Mouse (Mus musculus) liver, postnatal 0 days (tissue): Measurements from ENCODE around the gene Shank1. TPM values are rescaled to one million over a fixed set of nuclear protein-coding genes. Genes with fewer than 3 reads are reported as not detected.

Experiments used
- ATAC-seq: fragments of 200-750 bp; cut with Nextera tagmentation; 2 replicates; pipeline ENCODE4 v1.8.0; 2017; ENCODE audit warnings: mild to moderate bottlenecking, moderate library complexity
- DNase-seq: peaks from one replicate; pipeline ENCODE4 v3.0.0-alpha.2; 2016
- H3K27ac ChIP-seq: fragments of 300-500 bp; sonication (generic); 2 replicates; pipeline ENCODE4 v1.5.1; 2014; ENCODE audit warnings: antibody characterized with exemption, moderate library complexity, mild to moderate bottlenecking, low read depth
- H3K27me3 ChIP-seq: fragments of 300-500 bp; sonication (generic); 2 replicates; pipeline ENCODE4 v1.6.1; 2014; ENCODE audit warnings: low read length, control low read depth, mixed read lengths; ENCODE audit not compliant: insufficient read depth
- H3K36me3 ChIP-seq: fragments of 300-500 bp; sonication (generic); replicated peaks from 2 replicates; pipeline ENCODE4 v1.6.1; 2014; ENCODE audit warnings: mild to moderate bottlenecking, control low read depth, low read length, moderate library complexity, mixed read lengths; ENCODE audit not compliant: insufficient read depth
- H3K4me1 ChIP-seq: fragments of 300-500 bp; sonication (generic); 2 replicates; pipeline ENCODE4 v1.6.1; 2014; ENCODE audit warnings: antibody characterized with exemption, mild to moderate bottlenecking, control low read depth; ENCODE audit not compliant: insufficient read depth
- H3K4me2 ChIP-seq: fragments of 300-500 bp; sonication (generic); 2 replicates; pipeline ENCODE4 v1.6.1; 2014; ENCODE audit warnings: low read depth, mild to moderate bottlenecking, low read length, moderate library complexity, mixed read lengths
- H3K4me3 ChIP-seq: fragments of 300-500 bp; sonication (generic); 2 replicates; pipeline ENCODE4 v1.5.1; 2014; ENCODE audit warnings: low read depth, low read length
- H3K9ac ChIP-seq: fragments of 300-500 bp; sonication (generic); replicated peaks from 2 replicates; pipeline ENCODE4 v1.6.1; 2014; ENCODE audit warnings: mild to moderate bottlenecking, moderate library complexity
- H3K9me3 ChIP-seq: fragments of 300-500 bp; sonication (generic); 2 replicates; pipeline ENCODE4 v1.6.1; 2016; ENCODE audit warnings: mild to moderate bottlenecking, control low read depth, low read length, mixed read lengths
- CTCF ChIP-seq: sonication (generic); IDR thresholded peaks from 2 replicates; pipeline ENCODE4 v1.5.1; 2016; ENCODE audit warnings: antibody characterized with exemption, low read depth
- EP300 ChIP-seq: IDR thresholded peaks from 2 replicates; pipeline ENCODE4 v1.6.1; 2016; ENCODE audit warnings: antibody characterized with exemption, low read depth, mild to moderate bottlenecking
- WGBS: fragments of 180-500 bp; shearing (Covaris S2); extraction: QIAGEN DNeasy Blood & Tissue Kit; methylation state at CpG from one replicate; pipeline ENCODE4 v1.1.7; 2014; ENCODE audit not compliant: insufficient replicate concordance; 5-methylcytosine and 5-hydroxymethylcytosine counted together
- polyA plus RNA-seq: library from polyadenylated mRNA; unstranded; fragments of >200 nt; fragmentation: Nextera tagmentation; extraction: Ambion mirVana; gene quantifications from 2 replicates; pipeline ENCODE4 v1.2.1, GENCODE M21; 2015

Shank1 gene
- polyA plus RNA-seq = not detected in 2 replicates

DNA sequence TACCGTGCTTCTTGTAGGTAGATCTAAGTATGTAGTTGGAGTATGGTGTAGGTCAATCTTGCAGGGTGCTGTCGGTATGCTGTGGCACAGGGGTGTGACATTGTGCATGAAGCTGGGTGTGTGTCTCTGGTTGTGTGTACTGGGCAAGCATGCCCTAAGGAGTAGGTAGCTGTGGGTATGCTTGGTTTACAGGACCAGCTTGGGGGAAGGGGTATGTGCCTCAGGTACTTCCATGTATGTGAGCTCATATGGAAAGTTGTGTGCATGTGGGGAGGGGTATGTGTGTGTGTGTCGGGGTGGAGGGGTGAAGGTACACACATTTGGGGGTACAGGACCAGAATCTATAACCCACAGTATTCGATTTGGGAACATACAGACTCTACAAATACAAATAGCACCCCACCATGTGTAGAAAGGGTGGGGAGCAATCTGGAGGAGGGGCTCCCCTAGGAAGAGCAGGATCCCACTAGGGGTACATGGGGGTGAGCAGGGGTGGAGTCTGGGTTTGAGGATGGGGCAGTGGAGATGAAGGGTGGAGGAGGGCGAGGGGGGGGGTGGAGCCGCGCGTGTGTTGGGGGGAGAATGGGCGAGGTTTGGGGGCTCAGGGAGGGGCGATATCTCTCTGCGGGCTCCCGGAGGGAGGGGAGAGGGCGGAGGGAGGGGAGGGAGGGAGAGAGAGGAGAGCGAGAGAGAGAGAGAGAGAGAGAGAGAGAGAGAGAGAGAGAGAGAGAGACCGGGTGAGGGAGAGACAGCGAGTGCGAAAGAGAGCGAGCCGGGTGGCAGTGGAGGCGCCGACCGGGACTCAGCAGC lies at the start of gene Shank1:
Gene Shank1, plus strand, starts transcription at position 779 of the 810 bp plus-strand sequence.
- 16% methylated on average over 13 of the region's 22 CpGs for WGBS
- Histone ChIP-seq H3K36me3 (no peaks in the 10 kb centered on the region), H3K27ac (no peak within 1 kb of the TSS), H3K9me3 (no peaks in the 10 kb centered on the region), H3K4me2 (peak within 1 kb of the TSS; percentile 59), H3K27me3 (peaks cover 59% of the 10 kb centered on the region), H3K9ac (no peak within 1 kb of the TSS), H3K4me3 (peak within 1 kb of the TSS; percentile 29; the same call in 1 of the 2 replicates), H3K4me1 (peaks cover 20% of the 10 kb centered on the region)
- no peak for ATAC-seq
- TF ChIP-seq EP300 (no peak), CTCF (no peak)
- no peak for DNase-seq

DNA sequence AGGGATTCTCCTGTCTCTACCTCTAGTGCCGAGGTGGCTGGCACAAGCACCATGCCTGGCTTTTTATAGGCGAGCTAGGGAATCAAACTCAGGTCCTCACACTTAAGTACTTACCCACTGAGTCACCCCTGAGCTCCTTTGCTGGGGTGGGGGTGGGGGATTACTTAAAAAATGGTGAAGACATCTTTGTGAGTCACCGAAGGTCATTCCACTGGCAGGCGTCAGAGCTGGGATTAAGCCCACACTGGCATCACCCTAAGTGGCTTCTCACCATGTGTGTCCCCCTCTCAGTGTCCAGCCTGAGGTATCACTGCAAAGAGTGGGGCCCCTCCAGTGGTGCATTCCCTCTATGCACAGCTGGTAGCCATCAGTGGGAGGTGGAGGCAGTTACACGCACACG lies 49.6 kb upstream of the Shank1 start:
- H3K4me2 ChIP-seq = no peak overlapping the region
- H3K4me1 ChIP-seq = no peaks in the 10 kb centered on the region
- no peak for ATAC-seq
- no peak overlapping the region for H3K9ac ChIP-seq
- H3K27ac ChIP-seq = no peak overlapping the region
- no peaks in the 10 kb centered on the region for H3K36me3 ChIP-seq
- peaks cover 11% of the 10 kb centered on the region; the same call in 1 of the 2 replicates for H3K27me3 ChIP-seq
- H3K4me3 ChIP-seq = no peak overlapping the region
- 63% methylated on average over 6 of the region's 6 CpGs for WGBS
- TF ChIP-seq EP300 = no peak
- TF ChIP-seq CTCF = no peak
- no peaks in the 10 kb centered on the region for H3K9me3 ChIP-seq
- DNase-seq = no peak

DNA sequence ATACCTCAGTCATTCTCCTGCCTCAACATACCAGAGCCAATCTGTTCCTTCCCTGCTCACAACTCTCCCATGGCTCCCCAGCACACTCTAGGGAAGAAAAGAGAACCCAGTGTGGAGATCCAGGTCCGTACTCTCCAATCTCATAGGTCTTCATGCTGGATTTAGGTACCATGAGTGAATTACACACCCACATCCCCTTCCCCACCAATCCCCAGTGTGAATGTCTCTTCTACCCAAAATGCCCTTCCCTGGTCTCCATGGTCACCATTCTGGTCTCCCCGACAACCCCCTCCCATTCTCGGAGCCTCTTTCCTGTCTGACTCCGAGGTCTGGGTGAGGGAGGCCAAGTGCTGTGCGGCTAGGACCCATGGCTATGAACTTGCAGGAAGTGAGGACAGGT lies 48.9 kb upstream of the Shank1 start, which contains the start of gene Gm15517:
Gene Gm15517, plus strand, starts transcription at position 301 of the 400 bp plus-strand sequence.
- no peak for DNase-seq
- no peaks in the 10 kb centered on the region for H3K36me3 ChIP-seq
- ATAC-seq = no peak
- H3K4me2 ChIP-seq = no peak within 1 kb of the TSS
- no peaks in the 10 kb centered on the region for H3K9me3 ChIP-seq
- H3K4me3 ChIP-seq = no peak within 1 kb of the TSS
- H3K27ac ChIP-seq = no peak within 1 kb of the TSS
- no peak for TF ChIP-seq CTCF
- TF ChIP-seq EP300 = no peak
- 34% methylated on average over 5 of the region's 5 CpGs for WGBS
- H3K9ac ChIP-seq = 0 out of 2 replicates have a peak within 1 kb of the TSS, but pooled peaks have one; percentile 7
- peaks cover 11% of the 10 kb centered on the region; the same call in 1 of the 2 replicates for H3K27me3 ChIP-seq
- H3K4me1 ChIP-seq = no peaks in the 10 kb centered on the region

DNA sequence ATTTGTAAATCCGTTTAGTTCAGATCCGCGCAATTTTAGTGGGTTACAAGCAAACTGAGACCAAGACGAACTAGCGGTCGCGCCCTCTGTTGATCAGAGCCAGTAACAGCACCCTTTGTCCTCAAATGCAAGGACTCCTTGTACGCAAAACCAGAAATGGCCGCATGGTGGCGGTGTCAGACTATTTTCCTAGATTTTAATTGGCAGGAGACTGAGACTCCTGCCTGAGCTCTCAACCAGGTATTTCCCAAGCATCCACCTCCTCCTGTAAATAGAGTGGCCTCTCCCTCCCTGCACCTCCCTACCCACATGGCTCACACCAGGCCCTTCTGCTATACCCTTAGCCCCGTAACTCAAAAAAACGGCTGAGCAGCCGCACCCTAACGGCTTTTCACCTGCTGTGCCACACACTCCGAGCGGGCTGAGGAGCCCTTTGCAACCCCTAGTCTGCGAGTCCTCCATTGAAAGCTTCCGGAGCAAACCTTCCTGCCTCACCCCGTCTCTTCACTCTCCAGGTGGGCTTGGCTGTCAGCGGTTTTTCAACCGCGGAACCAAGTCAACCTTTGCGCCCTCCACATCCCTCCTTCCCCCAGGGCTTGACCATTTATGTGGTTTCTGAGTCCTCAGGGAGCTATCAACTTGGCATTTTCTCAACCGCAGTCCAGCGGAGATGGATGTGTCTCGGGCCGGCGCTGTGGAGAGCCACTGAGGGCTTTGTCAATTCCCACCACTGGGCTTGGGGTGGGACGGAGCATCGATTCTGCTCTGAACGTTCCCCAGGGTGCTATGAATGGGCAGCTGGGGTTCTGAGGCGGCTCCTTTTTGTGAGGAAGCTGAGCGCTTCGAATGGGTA lies 47.0 kb upstream of the Shank1 start:
- H3K4me2 ChIP-seq = no peak overlapping the region
- no peaks in the 10 kb centered on the region for H3K4me1 ChIP-seq
- ATAC-seq (peak; percentile 94), DNase-seq (peak; percentile 93)
- peaks cover 11% of the 10 kb centered on the region; the same call in 1 of the 2 replicates for H3K27me3 ChIP-seq
- H3K4me3 ChIP-seq = no peak overlapping the region
- TF ChIP-seq EP300 (no peak), CTCF (peak; percentile 98)
- H3K27ac ChIP-seq = no peak overlapping the region
- no peaks in the 10 kb centered on the region for H3K36me3 ChIP-seq
- H3K9me3 ChIP-seq = no peaks in the 10 kb centered on the region
- WGBS = 5% methylated on average over 34 of the region's 34 CpGs
- no peak overlapping the region for H3K9ac ChIP-seq

DNA sequence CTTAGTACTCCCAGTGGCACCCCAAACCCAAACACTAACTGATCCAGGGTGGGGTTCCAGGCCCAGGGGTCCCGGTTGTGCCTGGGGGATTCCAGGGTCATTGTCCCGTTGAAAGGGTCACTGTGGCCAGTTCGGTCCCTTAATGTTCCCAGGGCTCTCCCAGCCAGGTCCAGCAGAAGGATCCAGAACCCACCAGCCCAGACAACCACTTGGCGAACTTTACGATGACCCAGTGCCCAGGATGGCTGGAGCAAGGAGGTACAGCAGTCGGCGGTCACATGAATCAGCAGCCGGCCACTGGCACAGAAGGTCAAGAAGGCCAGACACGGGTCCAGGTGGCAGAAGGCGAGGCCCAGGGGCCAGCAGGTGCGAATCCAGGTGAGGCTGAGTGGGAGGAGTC lies 41.9 kb upstream of the Shank1 start:
- no peak overlapping the region for H3K4me3 ChIP-seq
- no peaks in the 10 kb centered on the region for H3K36me3 ChIP-seq
- no peak overlapping the region for H3K27ac ChIP-seq
- peaks cover 4% of the 10 kb centered on the region; the same call in 1 of the 2 replicates for H3K27me3 ChIP-seq
- TF ChIP-seq EP300 (no peak), CTCF (no peak)
- 66% methylated on average over 11 of the region's 11 CpGs for WGBS
- H3K9me3 ChIP-seq = no peaks in the 10 kb centered on the region
- ATAC-seq = no peak
- DNase-seq = no peak
- H3K4me2 ChIP-seq = no peak overlapping the region
- H3K9ac ChIP-seq = no peak overlapping the region
- H3K4me1 ChIP-seq = no peaks in the 10 kb centered on the region

DNA sequence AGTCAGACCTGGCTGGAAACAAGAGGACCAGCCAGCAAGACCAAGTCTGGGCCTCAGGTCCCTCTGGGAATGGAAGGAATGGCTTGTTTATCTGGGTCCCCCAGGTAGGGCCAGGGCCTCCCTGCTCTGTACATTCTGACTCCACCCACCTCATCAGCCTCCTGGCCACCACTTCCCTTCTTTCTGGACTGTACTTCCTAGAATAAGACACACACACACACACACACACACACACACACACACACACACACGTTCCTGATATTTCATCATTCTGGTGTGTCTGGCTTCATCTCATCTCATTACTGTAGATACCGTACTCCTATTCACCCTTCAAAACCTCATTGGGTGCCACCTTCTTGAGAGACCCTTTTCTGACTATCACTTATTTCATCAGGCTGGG lies 40.7 kb upstream of the Shank1 start:
- Histone ChIP-seq H3K4me1 (no peaks in the 10 kb centered on the region), H3K27me3 (peaks cover 3% of the 10 kb centered on the region; the same call in 1 of the 2 replicates), H3K27ac (no peak overlapping the region), H3K36me3 (no peaks in the 10 kb centered on the region), H3K9me3 (no peaks in the 10 kb centered on the region), H3K9ac (no peak overlapping the region), H3K4me2 (no peak overlapping the region), H3K4me3 (no peak overlapping the region)
- TF ChIP-seq EP300 (no peak), CTCF (no peak)
- no peak for DNase-seq
- WGBS = 55% methylated on average over 2 of the region's 2 CpGs
- no peak for ATAC-seq
